Mouse (Mus musculus): Measurements from ENCODE around the gene Slc22a13.

Gene Slc22a13

GRCm38 (mm10) chr9:119144696-119145095 lies 64.2 kb downstream of the Slc22a13 start:
- Histone ChIP-seq H3K36me3 (ENCODE audit: insufficient read depth, low read length) (no peaks in the 10 kb centered on the region), H3K9me3 (ENCODE audit: low read length) (no peaks in the 10 kb centered on the region), H3K27me3 (ENCODE audit: insufficient read depth, low read length) (peaks cover 28% of the 10 kb centered on the region), H3K4me1 (replicated peaks; ENCODE audit: low read depth, low read length) (peaks cover 48% of the 10 kb centered on the region), H3K4me3 (replicated peaks; ENCODE audit: low read length) (no peak overlapping the region)
- TF ChIP-seq NANOG (IDR thresholded peaks at IDR 0.05; ENCODE audit: borderline replicate concordance, low read length), result no peak
- TF ChIP-seq POU5F1 (IDR thresholded peaks at IDR 0.05; ENCODE audit: borderline replicate concordance, low read length), result no peak
- TF ChIP-seq CTCF (conservative IDR thresholded peaks at IDR 0.05; ENCODE audit: low read length), result no peak

DNA sequence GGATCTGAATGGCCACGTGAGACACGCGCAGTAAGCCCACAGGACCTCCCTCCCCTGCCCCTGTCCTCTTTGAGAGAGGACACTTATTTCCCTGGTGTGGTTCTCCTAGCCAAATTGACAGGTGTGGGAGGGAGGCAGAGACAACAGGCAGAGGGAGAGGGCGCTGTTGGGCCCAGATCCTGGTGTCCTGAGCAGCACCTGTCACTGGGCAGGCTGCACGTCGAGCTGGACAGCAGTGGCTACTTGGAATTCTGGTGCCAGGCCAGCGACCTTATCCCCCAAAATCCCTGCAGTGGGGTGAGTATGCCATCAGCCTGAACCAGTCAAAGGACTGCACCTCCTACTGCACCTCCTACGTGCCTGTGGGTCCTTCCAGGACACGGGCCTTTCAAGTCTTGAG lies 65.5 kb downstream of the Slc22a13 start:
- peaks cover 38% of the 10 kb centered on the region for H3K27me3 ChIP-seq (ENCODE audit: insufficient read depth, low read length)
- TF ChIP-seq NANOG (IDR thresholded peaks at IDR 0.05; ENCODE audit: borderline replicate concordance, low read length), result no peak
- TF ChIP-seq POU5F1 (IDR thresholded peaks at IDR 0.05; ENCODE audit: borderline replicate concordance, low read length), result no peak
- TF ChIP-seq CTCF (conservative IDR thresholded peaks at IDR 0.05; ENCODE audit: low read length), result no peak

More for the DNA sequence above, 65.5 kb downstream of the Slc22a13 start:
- Histone ChIP-seq H3K4me3 (replicated peaks; ENCODE audit: low read length) (no peak overlapping the region), H3K4me1 (replicated peaks; ENCODE audit: low read depth, low read length) (peaks cover 48% of the 10 kb centered on the region), H3K36me3 (ENCODE audit: insufficient read depth, low read length) (no peaks in the 10 kb centered on the region), H3K9me3 (ENCODE audit: low read length) (no peaks in the 10 kb centered on the region)
